Mouse (Mus musculus): ENCODE results near the gene Cabs1. TPM values are rescaled to one million over a fixed set of nuclear protein-coding genes. Genes with fewer than 3 reads are reported as not detected.

Gene Cabs1
- not detected in 2 replicates for polyA plus RNA-seq (2015; fragmentation: Nextera tagmentation; extraction: Ambion mirVana)

- no peak within 1 kb of the TSS for H3K4me2 ChIP-seq
- WGBS = 74% methylated on average over 3 of the region's 3 CpGs
- ATAC-seq (replicated peaks; ENCODE audit: insufficient number of reproducible peaks, insufficient read depth, low FRiP score, low read depth) = no peak
Measured at GRCm38 (mm10) chr5:87979139-87979538, at the start of gene Cabs1. Cabs1 (plus strand) TSS chr5:87979439.

GRCm38 (mm10) chr5:87931603-87932002, 47.6 kb upstream of the Cabs1 start:
- H3K4me2 ChIP-seq = no peak overlapping the region
- H3K9ac ChIP-seq = no peak overlapping the region
- H3K27ac ChIP-seq = no peak overlapping the region
- WGBS = 67% methylated on average over 1 of the region's 1 CpGs
- H3K27me3 ChIP-seq = no peaks in the 10 kb centered on the region
- H3K4me3 ChIP-seq = no peak overlapping the region
- H3K36me3 ChIP-seq = no peaks in the 10 kb centered on the region
- H3K4me1 ChIP-seq (replicated peaks) = no peaks in the 10 kb centered on the region
- H3K9me3 ChIP-seq (replicated peaks) = 0 out of 2 replicates have a peak, but pooled peaks cover 3% of the 10 kb centered on the region
- no peak for ATAC-seq (replicated peaks; ENCODE audit: insufficient number of reproducible peaks, insufficient read depth, low FRiP score, low read depth)

More at GRCm38 (mm10) chr5:87979139-87979538, at the start of gene Cabs1:
- Histone ChIP-seq H3K36me3 (no peaks in the 10 kb centered on the region), H3K9ac (no peak within 1 kb of the TSS), H3K27me3 (no peaks in the 10 kb centered on the region), H3K27ac (no peak within 1 kb of the TSS), H3K9me3 (replicated peaks) (no peaks in the 10 kb centered on the region), H3K4me1 (replicated peaks) (no peaks in the 10 kb centered on the region), H3K4me3 (no peak within 1 kb of the TSS)

- no peaks in the 10 kb centered on the region for H3K36me3 ChIP-seq
- 27% methylated on average over 3 of the region's 3 CpGs for WGBS
- no peaks in the 10 kb centered on the region for H3K4me1 ChIP-seq (replicated peaks)
- 0 out of 2 replicates have a peak, but pooled peaks cover 3% of the 10 kb centered on the region for H3K9me3 ChIP-seq (replicated peaks)
- no peaks in the 10 kb centered on the region for H3K27me3 ChIP-seq
- H3K4me2 ChIP-seq = no peak overlapping the region
- H3K27ac ChIP-seq = no peak overlapping the region
- no peak for ATAC-seq (replicated peaks; ENCODE audit: insufficient number of reproducible peaks, insufficient read depth, low FRiP score, low read depth)
- H3K9ac ChIP-seq = no peak overlapping the region
- H3K4me3 ChIP-seq = no peak overlapping the region
Measured at GRCm38 (mm10) chr5:87940752-87941151, 38.5 kb upstream of the Cabs1 start.

- ATAC-seq (replicated peaks; ENCODE audit: insufficient number of reproducible peaks, insufficient read depth, low FRiP score, low read depth) = no peak
- H3K9me3 ChIP-seq (replicated peaks) = no peaks in the 10 kb centered on the region
- H3K27ac ChIP-seq = no peak overlapping the region
- H3K4me3 ChIP-seq = no peak overlapping the region
- H3K4me1 ChIP-seq (replicated peaks) = no peaks in the 10 kb centered on the region
- no peaks in the 10 kb centered on the region for H3K27me3 ChIP-seq
- H3K4me2 ChIP-seq = no peak overlapping the region
- H3K9ac ChIP-seq = no peak overlapping the region
- no peaks in the 10 kb centered on the region for H3K36me3 ChIP-seq
Measured at GRCm38 (mm10) chr5:87942515-87942914, 36.7 kb upstream of the Cabs1 start.

- no peak overlapping the region for H3K4me3 ChIP-seq
- H3K9ac ChIP-seq = no peak overlapping the region
- no peaks in the 10 kb centered on the region for H3K9me3 ChIP-seq (replicated peaks)
- no peaks in the 10 kb centered on the region for H3K4me1 ChIP-seq (replicated peaks)
- H3K27me3 ChIP-seq = no peaks in the 10 kb centered on the region
- H3K4me2 ChIP-seq = no peak overlapping the region
- ATAC-seq (replicated peaks; ENCODE audit: insufficient number of reproducible peaks, insufficient read depth, low FRiP score, low read depth) = no peak
- H3K27ac ChIP-seq = no peak overlapping the region
- no peaks in the 10 kb centered on the region for H3K36me3 ChIP-seq
Measured at GRCm38 (mm10) chr5:87951836-87952235, 27.4 kb upstream of the Cabs1 start.

- Histone ChIP-seq H3K27ac (no peak within 1 kb of the TSS), H3K4me1 (replicated peaks) (no peaks in the 10 kb centered on the region), H3K36me3 (no peaks in the 10 kb centered on the region), H3K27me3 (no peaks in the 10 kb centered on the region), H3K9me3 (replicated peaks) (no peaks in the 10 kb centered on the region), H3K4me3 (no peak within 1 kb of the TSS), H3K4me2 (no peak within 1 kb of the TSS), H3K9ac (no peak within 1 kb of the TSS)
- no peak for ATAC-seq (replicated peaks; ENCODE audit: insufficient number of reproducible peaks, insufficient read depth, low FRiP score, low read depth)
- 48% methylated on average over 2 of the region's 2 CpGs for WGBS
Measured at GRCm38 (mm10) chr5:87969201-87969600, 10.0 kb upstream of the Cabs1 start, which contains the start of the genes 2310003L06Rik and Gm28434. 2310003L06Rik (plus strand) TSS chr5:87969459. Gm28434 (plus strand) TSS chr5:87969517.

GRCm38 (mm10) chr5:87982468-87983214, 3.4 kb downstream of the Cabs1 start:
- H3K4me1 ChIP-seq (replicated peaks) = no peaks in the 10 kb centered on the region
- ATAC-seq (replicated peaks; ENCODE audit: insufficient number of reproducible peaks, insufficient read depth, low FRiP score, low read depth) = peak; percentile 10; the same call in 1 of the 2 replicates
- H3K27ac ChIP-seq = no peak overlapping the region
- 55% methylated on average over 3 of the region's 3 CpGs for WGBS
- H3K4me3 ChIP-seq = no peak overlapping the region
- no peaks in the 10 kb centered on the region for H3K36me3 ChIP-seq
- H3K4me2 ChIP-seq = no peak overlapping the region
- no peaks in the 10 kb centered on the region for H3K27me3 ChIP-seq
- H3K9ac ChIP-seq = no peak overlapping the region
- H3K9me3 ChIP-seq (replicated peaks) = no peaks in the 10 kb centered on the region

GRCm38 (mm10) chr5:88002249-88002648, 23.0 kb downstream of the Cabs1 start, which contains the start of gene Smr3a:
Smr3a (plus strand) TSS chr5:88002549.
- Histone ChIP-seq H3K4me2 (no peak within 1 kb of the TSS), H3K27ac (no peak within 1 kb of the TSS), H3K36me3 (no peaks in the 10 kb centered on the region), H3K4me1 (replicated peaks) (no peaks in the 10 kb centered on the region), H3K27me3 (no peaks in the 10 kb centered on the region), H3K9me3 (replicated peaks) (no peaks in the 10 kb centered on the region), H3K9ac (no peak within 1 kb of the TSS), H3K4me3 (no peak within 1 kb of the TSS)
- ATAC-seq (replicated peaks; ENCODE audit: insufficient number of reproducible peaks, insufficient read depth, low FRiP score, low read depth) = no peak
- WGBS = 73% methylated on average over 3 of the region's 3 CpGs

- Histone ChIP-seq H3K36me3 (no peaks in the 10 kb centered on the region), H3K27me3 (no peaks in the 10 kb centered on the region)
Measured at GRCm38 (mm10) chr5:88005241-88005640, 26.0 kb downstream of the Cabs1 start.

More at GRCm38 (mm10) chr5:88005241-88005640, 26.0 kb downstream of the Cabs1 start:
- no peak for ATAC-seq (replicated peaks; ENCODE audit: insufficient number of reproducible peaks, insufficient read depth, low FRiP score, low read depth)
- H3K4me1 ChIP-seq (replicated peaks) = no peaks in the 10 kb centered on the region
- H3K27ac ChIP-seq = no peak overlapping the region
- H3K9ac ChIP-seq = no peak overlapping the region
- no peaks in the 10 kb centered on the region for H3K9me3 ChIP-seq (replicated peaks)
- no peak overlapping the region for H3K4me3 ChIP-seq
- H3K4me2 ChIP-seq = no peak overlapping the region

Other genes starting within 250 kb of the Cabs1 start
- gene Csn1s2a, start 204.9 kb upstream of the Cabs1 start, polyA plus RNA-seq (2015; fragmentation: Nextera tagmentation; extraction: Ambion mirVana) = not detected in 2 replicates
- gene Csn1s2b, start 171.4 kb upstream of the Cabs1 start, polyA plus RNA-seq (2015; fragmentation: Nextera tagmentation; extraction: Ambion mirVana) = not detected in 2 replicates
- not detected in 2 replicates for gene Prr27, start 153.8 kb upstream of the Cabs1 start, polyA plus RNA-seq (2015; fragmentation: Nextera tagmentation; extraction: Ambion mirVana)
- not detected in 2 replicates for gene Odam, start 94.4 kb upstream of the Cabs1 start, polyA plus RNA-seq (2015; fragmentation: Nextera tagmentation; extraction: Ambion mirVana)
- not detected in 2 replicates for gene Csn3, start 53.9 kb upstream of the Cabs1 start, polyA plus RNA-seq (2015; fragmentation: Nextera tagmentation; extraction: Ambion mirVana)
- gene 2310003L06Rik, start 10.0 kb upstream of the Cabs1 start, polyA plus RNA-seq (2015; fragmentation: Nextera tagmentation; extraction: Ambion mirVana) = not detected in 2 replicates
- not detected in 2 replicates for gene Gm28434, start 9.9 kb upstream of the Cabs1 start, polyA plus RNA-seq (2015; fragmentation: Nextera tagmentation; extraction: Ambion mirVana)
- gene Smr3a, start 23.1 kb downstream of the Cabs1 start, polyA plus RNA-seq (2015; fragmentation: Nextera tagmentation; extraction: Ambion mirVana) = not detected in 2 replicates
- gene Smr2, start 107.1 kb downstream of the Cabs1 start, polyA plus RNA-seq (2015; fragmentation: Nextera tagmentation; extraction: Ambion mirVana) = not detected in 2 replicates
- not detected in 2 replicates for gene Gm11116, start 132.1 kb downstream of the Cabs1 start, polyA plus RNA-seq (2015; fragmentation: Nextera tagmentation; extraction: Ambion mirVana)
- not detected in 2 replicates for gene Gm11115, start 174.7 kb downstream of the Cabs1 start, polyA plus RNA-seq (2015; fragmentation: Nextera tagmentation; extraction: Ambion mirVana)